Mouse (Mus musculus): Measurements from ENCODE around the gene Slc11a1.

Gene Slc11a1

GRCm38 (mm10) chr1:74353453-74354229 lies 21.4 kb upstream of the Slc11a1 start:
- DNase-seq, result no peak

- no peak for DNase-seq
These were observed 17.5 kb upstream of the Slc11a1 start for GRCm38 (mm10) chr1:74357531-74357930.

GRCm38 (mm10) chr1:74359952-74360517 lies 15.0 kb upstream of the Slc11a1 start:
- no peak for DNase-seq

GRCm38 (mm10) chr1:74361812-74362211 lies 13.2 kb upstream of the Slc11a1 start, which contains the start of gene Catip:
TSS of gene Catip (plus strand) at chr1:74362108.
- peak; percentile 61 to 85 for DNase-seq

GRCm38 (mm10) chr1:74362325-74363229 lies 12.4 kb upstream of the Slc11a1 start:
- no peak for DNase-seq

- DNase-seq, result no peak
These were observed 11.6 kb upstream of the Slc11a1 start for GRCm38 (mm10) chr1:74363437-74363836.

GRCm38 (mm10) chr1:74364270-74364669 lies 10.7 kb upstream of the Slc11a1 start:
- DNase-seq, result no peak

GRCm38 (mm10) chr1:74367886-74368645 lies 6.9 kb upstream of the Slc11a1 start:
- DNase-seq, result peak; percentile 68 to 80

GRCm38 (mm10) chr1:74370040-74370439 lies 5.0 kb upstream of the Slc11a1 start:
- no peak for DNase-seq

- DNase-seq, result no peak
These were observed 1.6 kb upstream of the Slc11a1 start for GRCm38 (mm10) chr1:74373372-74373771.

- DNase-seq, result no peak
These were observed 566 bp downstream of the Slc11a1 start for GRCm38 (mm10) chr1:74375561-74375960.

GRCm38 (mm10) chr1:74376396-74376795 lies 1.4 kb downstream of the Slc11a1 start:
- DNase-seq, result no peak

- no peak for DNase-seq
These were observed 4.1 kb downstream of the Slc11a1 start for GRCm38 (mm10) chr1:74379058-74379504.

- DNase-seq, result no peak
These were observed 5.5 kb downstream of the Slc11a1 start for GRCm38 (mm10) chr1:74380484-74380883.

GRCm38 (mm10) chr1:74381588-74382021 lies 6.6 kb downstream of the Slc11a1 start:
- DNase-seq, result no peak

GRCm38 (mm10) chr1:74383385-74383784 lies 8.4 kb downstream of the Slc11a1 start:
- DNase-seq, result no peak

GRCm38 (mm10) chr1:74384525-74384924 lies 9.5 kb downstream of the Slc11a1 start:
- DNase-seq, result no peak

- no peak for DNase-seq
These were observed 10.1 kb downstream of the Slc11a1 start for GRCm38 (mm10) chr1:74385064-74385463.

GRCm38 (mm10) chr1:74385531-74385930 lies 10.5 kb downstream of the Slc11a1 start:
- no peak for DNase-seq

GRCm38 (mm10) chr1:74386363-74386713 lies 11.3 kb downstream of the Slc11a1 start:
- DNase-seq, result no peak

GRCm38 (mm10) chr1:74386714-74387385 lies 11.9 kb downstream of the Slc11a1 start:
- peak; percentile 95 to 97 for DNase-seq

Measured in lung, postnatal 4 days (tissue).